Mouse (Mus musculus) lung, postnatal 0 days (tissue): ENCODE results near the gene Bhlhe41.

Experiments
- CTCF ChIP-seq: IDR thresholded peaks from 2 replicates; pipeline ENCODE4 v1.5.1; 2016; ENCODE audit warnings: antibody characterized with exemption, mild to moderate bottlenecking
- EP300 ChIP-seq: IDR thresholded peaks from 2 replicates; pipeline ENCODE4 v1.6.1; 2016; ENCODE audit warnings: antibody characterized with exemption, mild to moderate bottlenecking, control low read depth

GRCm38 (mm10) chr6:145862321-145862720, 3.0 kb downstream of the Bhlhe41 start:
- TF ChIP-seq CTCF (no peak), EP300 (no peak)
